In genomic region chr7:132806926-132807857, GRCm38 (mm10) we compare ENCODE assay signal across 8 mouse cellular contexts. TPM values are rescaled to one million over a fixed set of nuclear protein-coding genes. Genes with fewer than 3 reads are reported as not detected.
DNase-seq lines count a peak whose midpoint lies in the region; ATAC-seq lines count a peak whose summit lies in the region.

No protein-coding gene starts in this region.

- no peak for ATAC-seq in liver, embryonic 12.5 days
- ATAC-seq in neural tube, embryonic 13.5 days (ENCODE audit: low read depth), result no peak

- H3K4me2 ChIP-seq in liver, embryonic 12.5 days, result no peak overlapping the region
- no peak overlapping the region for H3K4me2 ChIP-seq in neural tube, embryonic 13.5 days

- DNase-seq in adrenal gland, adult (ENCODE audit: inconsistent age in 2 of 2, low spot score in 1 of 2), result peak; percentile 38 to 77
- DNase-seq in adrenal gland, adult 8-10 months, result no peak
- peak; percentile 67 for DNase-seq in urinary bladder, postnatal 14 days (ENCODE audit: low spot score)
- no peak for DNase-seq in urinary bladder, postnatal 25 days (ENCODE audit: low spot score)
- DNase-seq in induced T-regulatory cell, adult 2 months (ENCODE audit: low read depth), result peak; percentile 62
- DNase-seq in retina, embryonic 14.5 days (ENCODE audit: low spot score), result no peak

- 73% methylated on average over 13 of the region's 13 CpGs for WGBS in liver, embryonic 12.5 days (ENCODE audit: insufficient replicate concordance)
- WGBS in neural tube, embryonic 13.5 days, result 66% methylated on average over 13 of the region's 13 CpGs

- H3K9ac ChIP-seq in liver, embryonic 12.5 days, result no peak overlapping the region
- 0 out of 2 replicates have a peak overlapping the region, but pooled peaks have one; percentile 6 for H3K9ac ChIP-seq in neural tube, embryonic 13.5 days

- no peak overlapping the region for H3K4me3 ChIP-seq in liver, embryonic 12.5 days
- H3K4me3 ChIP-seq in neural tube, embryonic 13.5 days, result no peak overlapping the region

- H3K27ac ChIP-seq in liver, embryonic 12.5 days, result peak overlapping the region; percentile 80
- peak overlapping the region; percentile 79 for H3K27ac ChIP-seq in neural tube, embryonic 13.5 days (replicated peaks)

- no peaks in the 10 kb centered on the region for H3K27me3 ChIP-seq in liver, embryonic 12.5 days (replicated peaks)
- no peaks in the 10 kb centered on the region for H3K27me3 ChIP-seq in neural tube, embryonic 13.5 days

- peaks cover 5% of the 10 kb centered on the region; the same call in 1 of the 2 replicates for H3K36me3 ChIP-seq in liver, embryonic 12.5 days
- H3K36me3 ChIP-seq in neural tube, embryonic 13.5 days, result no peaks in the 10 kb centered on the region

- peaks cover 99% of the 10 kb centered on the region for H3K4me1 ChIP-seq in liver, embryonic 12.5 days
- peaks cover 93% of the 10 kb centered on the region for H3K4me1 ChIP-seq in neural tube, embryonic 13.5 days (replicated peaks)

- H3K9me3 ChIP-seq in liver, embryonic 12.5 days (replicated peaks), result no peaks in the 10 kb centered on the region
- no peaks in the 10 kb centered on the region for H3K9me3 ChIP-seq in neural tube, embryonic 13.5 days

RNA-seq across cellular contexts. Expression of gene Fam53b, which starts 6.5 kb away (rescaled TPM):
- 100 to 1,000 TPM in 1 of 4 experiments, 10 to 100 TPM in 3; 84.3 to 115 (median 87.7) TPM for total RNA-seq in adrenal gland, adult 8-10 months (2022)
- polyA plus RNA-seq in liver, embryonic 12.5 days (2016; fragmentation: Nextera tagmentation; extraction: Ambion mirVana), result 27.2 and 28.8 TPM in 2 replicates
- 13.9 and 16.0 TPM in 2 replicates for polyA plus RNA-seq in neural tube, embryonic 13.5 days (2015; fragmentation: Nextera tagmentation; extraction: Ambion mirVana)

RNA-seq across cellular contexts. Expression of gene Eef1akmt2, which starts 45.3 kb away (rescaled TPM):
- 10 to 100 TPM; 25.1 to 38.6 (median 32.1) TPM for total RNA-seq in adrenal gland, adult 8-10 months (2022)
- polyA plus RNA-seq in liver, embryonic 12.5 days (2016; fragmentation: Nextera tagmentation; extraction: Ambion mirVana), result 29.6 and 31.4 TPM in 2 replicates
- 81.4 and 87.9 TPM in 2 replicates for polyA plus RNA-seq in neural tube, embryonic 13.5 days (2015; fragmentation: Nextera tagmentation; extraction: Ambion mirVana)

RNA-seq across cellular contexts. Expression of gene Abraxas2, which starts 51.8 kb away (rescaled TPM):
- 10 to 100 TPM; 30.5 to 39.6 (median 34.8) TPM for total RNA-seq in adrenal gland, adult 8-10 months (2022)
- polyA plus RNA-seq in liver, embryonic 12.5 days (2016; fragmentation: Nextera tagmentation; extraction: Ambion mirVana), result 17.7 and 18.1 TPM in 2 replicates
- 35.1 and 44.2 TPM in 2 replicates for polyA plus RNA-seq in neural tube, embryonic 13.5 days (2015; fragmentation: Nextera tagmentation; extraction: Ambion mirVana)

Comparison
In these comparisons a context has a peak if more than half of its experiments do, and no peak if none do; other contexts are left out.
1. DNase-seq: peak in adrenal gland, adult (2 of 2), urinary bladder, postnatal 14 days (single experiment) and induced T-regulatory cell, adult 2 months (single experiment); none in adrenal gland, adult 8-10 months (single experiment), urinary bladder, postnatal 25 days (single experiment) and retina, embryonic 14.5 days (single experiment).